Comparison of ENCODE assay signal across 21 mouse cellular contexts in the genomic region with DNA sequence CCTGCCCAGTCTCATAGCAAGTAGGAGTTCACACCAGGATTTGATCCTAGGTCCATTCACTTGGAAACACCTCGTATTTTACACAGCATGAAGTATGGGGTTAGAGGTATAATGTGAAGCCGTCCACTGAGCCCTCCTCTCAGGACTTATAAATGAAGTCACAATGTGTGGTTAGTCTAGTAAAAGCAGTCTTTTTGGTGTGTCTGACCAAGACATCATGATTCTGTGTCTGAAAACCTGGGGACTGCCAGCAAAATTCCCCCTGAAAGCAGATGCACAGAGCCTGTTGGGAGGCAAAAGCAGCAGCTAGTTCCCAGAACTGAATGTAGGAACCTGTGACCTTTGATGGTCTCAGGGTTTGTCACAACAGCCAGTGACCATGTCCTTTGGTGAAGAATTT.
DNase-seq lines count a peak whose midpoint lies in the region; ATAC-seq and TF ChIP-seq lines count a peak whose summit lies in the region.
"Had no signal": no experiment of that assay in that cellular context is flagged by ENCODE, and none has a peak within 500 bp of the region (broad histone marks: within the 10 kb centered on the region; RNA-seq: fewer than 3 reads in every experiment).

No protein-coding gene starts in this region.

- peak; percentile 67 for TF ChIP-seq EP300 in CH12.LX (IDR thresholded peaks at IDR 0.05; ENCODE audit: low read length)

- in situ Hi-C loops in CH12.LX (cut with MboI; ENCODE audit: low pct_ligation_motif_present, low pct_unique_long_range_greater_than_20kb, low sequenced_read_pairs): loop anchor here (5.0 kb wide), 1 partner anchor 91 kb away; a partner anchor contains a TSS

- H3K36me3 ChIP-seq in midbrain, embryonic 11.5 days (ENCODE audit: control insufficient read depth, insufficient read depth, low read length): no peaks in the 10 kb centered on the region
- no peaks in the 10 kb centered on the region for H3K36me3 ChIP-seq in midbrain, embryonic 10.5 days
- H3K36me3 ChIP-seq in CH12.LX (replicated peaks in 1 of 2; ENCODE audit: control insufficient read depth in 1 of 2, insufficient read depth in 1 of 2, low read length in 1 of 2): no peaks in the 10 kb centered on the region
- H3K36me3 ChIP-seq in forebrain, embryonic 11.5 days (ENCODE audit: control insufficient read depth, insufficient read depth, low read length): no peaks in the 10 kb centered on the region
- H3K36me3 ChIP-seq: G1E had no signal

- H3K27me3 ChIP-seq in midbrain, embryonic 11.5 days (ENCODE audit: control insufficient read depth, insufficient read depth, low read length): no peaks in the 10 kb centered on the region
- H3K27me3 ChIP-seq in midbrain, embryonic 10.5 days (ENCODE audit: low read depth, poor library complexity, severe bottlenecking): peaks cover 18% of the 10 kb centered on the region
- no peaks in the 10 kb centered on the region for H3K27me3 ChIP-seq in CH12.LX (replicated peaks)
- H3K27me3 ChIP-seq in forebrain, embryonic 11.5 days (ENCODE audit: control insufficient read depth, insufficient read depth, low read length): no peaks in the 10 kb centered on the region
- H3K27me3 ChIP-seq: Patski had no signal

- no peaks in the 10 kb centered on the region for H3K9me3 ChIP-seq in midbrain, embryonic 11.5 days (ENCODE audit: control insufficient read depth, low read length)
- no peaks in the 10 kb centered on the region for H3K9me3 ChIP-seq in midbrain, embryonic 10.5 days (replicated peaks)
- H3K9me3 ChIP-seq in CH12.LX (replicated peaks; ENCODE audit: low read length): peaks cover 4% of the 10 kb centered on the region
- H3K9me3 ChIP-seq in forebrain, embryonic 11.5 days (ENCODE audit: control insufficient read depth, low read length): no peaks in the 10 kb centered on the region
- H3K9me3 ChIP-seq: G1E had no signal

- no peak; the same call in 1 of the 2 replicates for TF ChIP-seq RAD21 in CH12.LX (IDR thresholded peaks at IDR 0.05; ENCODE audit: low read depth, low read length)

- no peak overlapping the region for H3K4me3 ChIP-seq in midbrain, embryonic 11.5 days (ENCODE audit: low read depth, low read length)
- H3K4me3 ChIP-seq in midbrain, embryonic 10.5 days: no peak overlapping the region
- H3K4me3 ChIP-seq in CH12.LX (replicated peaks in 1 of 3; ENCODE audit: low read depth in 2 of 3, low read length in 2 of 3, poor library complexity in 1 of 3): no peak overlapping the region
- no peak overlapping the region for H3K4me3 ChIP-seq in forebrain, embryonic 11.5 days (ENCODE audit: low read depth, low read length)

- H3K27ac ChIP-seq in midbrain, embryonic 11.5 days (ENCODE audit: low read depth, low read length): no peak overlapping the region
- H3K27ac ChIP-seq in midbrain, embryonic 10.5 days (replicated peaks): no peak overlapping the region
- peak overlapping the region; percentile 98 for H3K27ac ChIP-seq in CH12.LX (ENCODE audit: insufficient read depth, low read depth)
- no peak overlapping the region for H3K27ac ChIP-seq in forebrain, embryonic 11.5 days (ENCODE audit: low read depth, low read length)

- no peaks in the 10 kb centered on the region for H3K79me2 ChIP-seq in CH12.LX (replicated peaks; ENCODE audit: control insufficient read depth, extremely low read depth, insufficient read depth, poor library complexity, severe bottlenecking)

- peak; percentile 81 for DNase-seq in midbrain, embryonic 11.5 days (ENCODE audit: low spot score, missing footprints)
- DNase-seq in midbrain, embryonic 10.5 days (ENCODE audit: low spot score): no peak
- peak; percentile 40 for DNase-seq in CH12.LX (ENCODE audit: extremely low read depth)
- DNase-seq in induced T-regulatory cell, adult 2 months (ENCODE audit: low read depth): peak; percentile 32
- no peak for DNase-seq in forebrain, embryonic 11.5 days (ENCODE audit: low spot score)
- DNase-seq: adrenal gland, adult 2 months; adrenal gland, adult 8-10 months; adrenal gland, postnatal 10 days; adrenal gland, postnatal 14 days; adrenal gland, postnatal 25 days; adrenal gland, postnatal 36 days; B cell, adult 2 months; cerebellum, adult 11 months; cerebellum, adult 11-12 months; cerebellum, adult 18-20 months; cerebellum, adult 2 months; cerebellum, adult 8-10 months had no signal

- 78% methylated on average over 2 of the region's 2 CpGs for WGBS in midbrain, embryonic 11.5 days
- 90% methylated on average over 2 of the region's 2 CpGs for WGBS in midbrain, embryonic 10.5 days
- 74% methylated on average over 2 of the region's 2 CpGs for WGBS in forebrain, embryonic 11.5 days

- TF ChIP-seq CTCF in CH12.LX (conservative IDR thresholded peaks at IDR 0.05 in 1 of 2, IDR thresholded peaks at IDR 0.05 in 1 of 2; ENCODE audit: low read depth in 2 of 2, low read length in 2 of 2): no peak

- H3K4me1 ChIP-seq in midbrain, embryonic 11.5 days (ENCODE audit: control insufficient read depth, insufficient read depth, low read length): no peaks in the 10 kb centered on the region
- H3K4me1 ChIP-seq in midbrain, embryonic 10.5 days: peaks cover 15% of the 10 kb centered on the region
- peaks cover 45 to 87% of the 10 kb centered on the region in 2 experiments for H3K4me1 ChIP-seq in CH12.LX (ENCODE audit: control insufficient read depth in 1 of 2, insufficient read depth in 2 of 2)
- H3K4me1 ChIP-seq in forebrain, embryonic 11.5 days (replicated peaks; ENCODE audit: control insufficient read depth, insufficient read depth, low read length): no peaks in the 10 kb centered on the region

- no peak overlapping the region for H3K4me2 ChIP-seq in midbrain, embryonic 11.5 days
- H3K4me2 ChIP-seq in CH12.LX (ENCODE audit: insufficient read depth, low read depth, poor library complexity, severe bottlenecking): 0 out of 2 replicates have a peak overlapping the region, but pooled peaks have one; percentile 60
- H3K4me2 ChIP-seq in forebrain, embryonic 11.5 days (ENCODE audit: low read depth, low read length, severe bottlenecking): no peak overlapping the region

- no peak for ATAC-seq in midbrain, embryonic 11.5 days (ENCODE audit: low FRiP score)
- ATAC-seq in activated CD4-positive, CD25-positive, alpha-beta regulatory T cell, adult 4 months: no peak
- no peak for ATAC-seq in forebrain, embryonic 11.5 days (replicated peaks; ENCODE audit: low FRiP score)
- ATAC-seq: CD4-positive, CD25-positive, alpha-beta regulatory T cell, adult 4 months; Patski had no signal

- no peak for TF ChIP-seq POLR2A in CH12.LX (IDR thresholded peaks at IDR 0.05; ENCODE audit: low read depth, low read length)

- no peak overlapping the region for H3K9ac ChIP-seq in midbrain, embryonic 11.5 days (ENCODE audit: low read length)
- peak overlapping the region; percentile 48 for H3K9ac ChIP-seq in CH12.LX (ENCODE audit: insufficient read depth, low read depth)
- no peak overlapping the region for H3K9ac ChIP-seq in forebrain, embryonic 11.5 days (ENCODE audit: low read length)

- dilution Hi-C loops in CH12.LX (cut with MboI; ENCODE audit: extremely low pct_ligation_motif_present, extremely low pct_unique_long_range_greater_than_20kb, low sequenced_read_pairs): no loop called here

TF ChIP-seq in CH12.LX, 34 proteins besides CTCF, POLR2A, EP300 and RAD21:
- TF ChIP-seq JUND (conservative IDR thresholded peaks at IDR 0.05; ENCODE audit: low read depth, low read length) (no peak), JUN (IDR thresholded peaks at IDR 0.05; ENCODE audit: insufficient read depth, low read depth, low read length) (no peak), IRF4 (IDR thresholded peaks at IDR 0.05; ENCODE audit: low read depth, low read length) (0 out of 2 replicates have a peak, but pooled peaks have one; percentile 66), TBP (conservative IDR thresholded peaks at IDR 0.05; ENCODE audit: low read depth, low read length) (0 out of 2 replicates have a peak, but pooled peaks have one; percentile 40), MEF2A (IDR thresholded peaks at IDR 0.05; ENCODE audit: borderline replicate concordance, low read depth, low read length) (peak; percentile 72; the same call in 1 of the 2 replicates), ELF1 (IDR thresholded peaks at IDR 0.05; ENCODE audit: low read depth, low read length) (0 out of 2 replicates have a peak, but pooled peaks have one; percentile 33), ZNF384 (IDR thresholded peaks at IDR 0.05; ENCODE audit: low read depth, low read length) (no peak), TCF12 (IDR thresholded peaks at IDR 0.05; ENCODE audit: low read depth, low read length) (peak; percentile 85), HCFC1 (IDR thresholded peaks at IDR 0.05; ENCODE audit: low read depth, low read length) (no peak), BHLHE40 (IDR thresholded peaks at IDR 0.05; ENCODE audit: low read depth, low read length) (peak; percentile 67), ETS1 (conservative IDR thresholded peaks at IDR 0.05; ENCODE audit: low read depth, low read length) (peak; percentile 78), SMC3 (IDR thresholded peaks at IDR 0.05; ENCODE audit: low read depth, low read length) (peak; percentile 5; the same call in 1 of the 2 replicates)
TF ChIP-seq in CH12.LX: peak in this region for 8.

Comparison
In these comparisons a context has a peak if more than half of its experiments do, and no peak if none do; other contexts are left out.
1. DNase-seq: peak in midbrain, embryonic 11.5 days (single experiment), CH12.LX (single experiment) and induced T-regulatory cell, adult 2 months (single experiment); none in midbrain, embryonic 10.5 days (single experiment) and forebrain, embryonic 11.5 days (single experiment).